Mouse (Mus musculus): ENCODE data around the gene Cnn2.

- TF ChIP-seq POLR2A (IDR thresholded peaks at IDR 0.05; ENCODE audit: low read depth, low read length) (no peak), CTCF (conservative IDR thresholded peaks at IDR 0.05; ENCODE audit: insufficient read depth, insufficient read length, low read depth, low read length) (no peak)
These were observed 8.8 kb downstream of the Cnn2 start for GRCm38 (mm10) chr10:79997034-79997760.

Measured in kidney, adult 2 months (tissue).